9 mouse cellular contexts compared by ENCODE assay signal in the genomic region with DNA sequence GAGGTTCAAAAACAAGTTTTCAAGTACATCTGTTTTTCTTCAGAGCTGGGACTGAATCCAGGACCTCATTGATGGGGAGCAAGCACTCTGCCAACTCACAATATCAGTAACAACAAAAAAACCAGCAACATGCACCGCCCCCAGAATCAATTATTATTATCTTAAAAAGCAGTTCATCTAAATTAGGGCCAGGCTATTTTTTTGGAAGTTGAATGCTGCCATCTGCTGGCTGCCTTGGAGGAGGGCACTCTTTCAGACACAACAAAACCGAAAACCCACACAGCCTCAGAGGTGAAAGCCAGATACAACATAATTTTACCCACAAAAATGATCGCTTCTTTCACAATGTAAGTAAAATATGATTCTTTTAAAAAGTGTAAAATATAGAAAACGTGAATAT.
DNase-seq lines count a peak whose midpoint lies in the region; ATAC-seq lines count a peak whose summit lies in the region.
"Had no signal": no experiment of that assay in that cellular context is flagged by ENCODE, and none has a peak within 500 bp of the region (broad histone marks: within the 10 kb centered on the region; RNA-seq: fewer than 3 reads in every experiment).

No protein-coding gene starts in this region.

- no peak overlapping the region for H3K4me2 ChIP-seq in forebrain, embryonic 11.5 days (ENCODE audit: low read depth, low read length, severe bottlenecking)

- no peak overlapping the region for H3K9ac ChIP-seq in forebrain, embryonic 11.5 days (ENCODE audit: low read length)

- 26% methylated on average over 4 of the region's 4 CpGs for WGBS in forebrain, embryonic 11.5 days
- WGBS in forebrain, embryonic 10.5 days: 22% methylated on average over 4 of the region's 4 CpGs

- H3K27me3 ChIP-seq in forebrain, embryonic 11.5 days (ENCODE audit: control insufficient read depth, insufficient read depth, low read length): no peaks in the 10 kb centered on the region
- H3K27me3 ChIP-seq in forebrain, embryonic 10.5 days (ENCODE audit: poor library complexity, severe bottlenecking): no peaks in the 10 kb centered on the region
- H3K27me3 ChIP-seq: megakaryocyte, embryonic 14.5 days had no signal

- H3K4me1 ChIP-seq in forebrain, embryonic 11.5 days (replicated peaks; ENCODE audit: control insufficient read depth, insufficient read depth, low read length): no peaks in the 10 kb centered on the region
- H3K4me1 ChIP-seq in forebrain, embryonic 10.5 days: no peaks in the 10 kb centered on the region
- H3K4me1 ChIP-seq: megakaryocyte, embryonic 14.5 days had no signal

- DNase-seq in forebrain, embryonic 11.5 days (ENCODE audit: low spot score): peak; percentile 50
- no peak for DNase-seq in forebrain, embryonic 10.5 days (ENCODE audit: extremely low spot score, low spot score)
- DNase-seq in right cerebral cortex, adult 18-20 months: peak; percentile 11
- DNase-seq in right cerebral cortex, postnatal 36 days (ENCODE audit: low spot score in 2 of 2): no peak
- DNase-seq in embryo, embryonic 11.5 days (ENCODE audit: low read depth, low spot score): peak; percentile 8
- DNase-seq in layer of hippocampus, adult 9-11 months: peak; percentile 14
- peak; percentile 33 for DNase-seq in lung, postnatal 25 days (ENCODE audit: low spot score)

- no peaks in the 10 kb centered on the region for H3K9me3 ChIP-seq in forebrain, embryonic 11.5 days (ENCODE audit: control insufficient read depth, low read length)
- no peaks in the 10 kb centered on the region for H3K9me3 ChIP-seq in forebrain, embryonic 10.5 days
- H3K9me3 ChIP-seq: megakaryocyte, embryonic 14.5 days had no signal

- H3K4me3 ChIP-seq in forebrain, embryonic 11.5 days (ENCODE audit: low read depth, low read length): no peak overlapping the region
- H3K4me3 ChIP-seq in forebrain, embryonic 10.5 days: no peak overlapping the region
- H3K4me3 ChIP-seq: megakaryocyte, embryonic 14.5 days had no signal

- ATAC-seq in forebrain, embryonic 11.5 days (replicated peaks; ENCODE audit: low FRiP score): no peak
- no peak for ATAC-seq in CD4-positive, CD25-positive, alpha-beta regulatory T cell, adult 4 months

- H3K27ac ChIP-seq in forebrain, embryonic 11.5 days (ENCODE audit: low read depth, low read length): no peak overlapping the region
- no peak overlapping the region for H3K27ac ChIP-seq in forebrain, embryonic 10.5 days

- no peaks in the 10 kb centered on the region for H3K36me3 ChIP-seq in forebrain, embryonic 11.5 days (ENCODE audit: control insufficient read depth, insufficient read depth, low read length)
- no peaks in the 10 kb centered on the region for H3K36me3 ChIP-seq in forebrain, embryonic 10.5 days (replicated peaks)

Comparison
In these comparisons a context has a peak if more than half of its experiments do, and no peak if none do; other contexts are left out.
1. DNase-seq: peak in forebrain, embryonic 11.5 days (single experiment), right cerebral cortex, adult 18-20 months (single experiment), embryo, embryonic 11.5 days (single experiment), layer of hippocampus, adult 9-11 months (single experiment) and lung, postnatal 25 days (single experiment); none in forebrain, embryonic 10.5 days (single experiment) and right cerebral cortex, postnatal 36 days (0 of 2).